Comparison of ENCODE assay signal across 7 mouse cellular contexts in genomic region chr2:26910124-26910993, GRCm38 (mm10). TPM values are rescaled to one million over a fixed set of nuclear protein-coding genes. Genes with fewer than 3 reads are reported as not detected.
DNase-seq lines count a peak whose midpoint lies in the region; ATAC-seq lines count a peak whose summit lies in the region.

Gene Med22 (minus strand): TSS chr2:26910677.
Gene Rpl7a (plus strand): TSS chr2:26910764.

- intact Hi-C loops in gastrocnemius, postnatal 36 days (cut with DNase I), result no loop called here
- intact Hi-C loops in left cerebral cortex, postnatal 25 days (cut with DNase I), result loop anchor here (5.0 to 10.0 kb wide), 3 partner anchors 102 to 466 kb away; partner anchors contain the start of genes Sec16a and Slc2a6

- peak; percentile 100 for DNase-seq in adrenal gland, adult 18-20 months (ENCODE audit: low spot score in 2 of 2)
- DNase-seq in embryo, embryonic 11 days, result peak; percentile 99
- DNase-seq in gastrocnemius, postnatal 36 days, result peak; percentile 100
- peak; percentile 99 to 100 for DNase-seq in left cerebral cortex, postnatal 25 days (ENCODE audit: low spot score in 2 of 2)
- DNase-seq in midbrain, embryonic 10.5 days (ENCODE audit: low spot score), result peak; percentile 98
- DNase-seq in right cerebral cortex, postnatal 4 days, result peak; percentile 100

- H3K4me3 ChIP-seq in intestine, embryonic 15.5 days (replicated peaks), result peak within 1 kb of the TSS; percentile 60
- H3K4me3 ChIP-seq in midbrain, embryonic 10.5 days, result peak within 1 kb of the TSS; percentile 93

- ATAC-seq in intestine, embryonic 15.5 days, result peak; percentile 96

- H3K4me2 ChIP-seq in intestine, embryonic 15.5 days (replicated peaks), result peak within 1 kb of the TSS; percentile 84

- peak within 1 kb of the TSS; percentile 88 for H3K27ac ChIP-seq in intestine, embryonic 15.5 days
- H3K27ac ChIP-seq in midbrain, embryonic 10.5 days (replicated peaks), result peak within 1 kb of the TSS; percentile 98

- no peaks in the 10 kb centered on the region for H3K9me3 ChIP-seq in intestine, embryonic 15.5 days
- H3K9me3 ChIP-seq in midbrain, embryonic 10.5 days (replicated peaks), result no peaks in the 10 kb centered on the region

- no peaks in the 10 kb centered on the region for H3K27me3 ChIP-seq in intestine, embryonic 15.5 days (replicated peaks)
- H3K27me3 ChIP-seq in midbrain, embryonic 10.5 days (ENCODE audit: low read depth, poor library complexity, severe bottlenecking), result no peaks in the 10 kb centered on the region

- 0% methylated on average over 73 of the region's 74 CpGs for WGBS in intestine, embryonic 15.5 days
- under 1% methylated on average over 74 of the region's 74 CpGs for whole genome bisulfite sequencing in midbrain, embryonic 10.5 days

- peak within 1 kb of the TSS; percentile 81 for H3K9ac ChIP-seq in intestine, embryonic 15.5 days

- H3K4me1 ChIP-seq in intestine, embryonic 15.5 days (replicated peaks), result peaks cover 27% of the 10 kb centered on the region
- peaks cover 47% of the 10 kb centered on the region for H3K4me1 ChIP-seq in midbrain, embryonic 10.5 days

- peaks cover 30% of the 10 kb centered on the region for H3K36me3 ChIP-seq in intestine, embryonic 15.5 days
- H3K36me3 ChIP-seq in midbrain, embryonic 10.5 days, result peaks cover 76% of the 10 kb centered on the region

RNA-seq across cellular contexts. Expression of gene Med22, which starts in this region (rescaled TPM):
- total RNA-seq in adrenal gland, adult 18-20 months (2021), result 10 to 100 TPM; 49.6 to 51.7 TPM
- 10 to 100 TPM; 14.4 to 17.2 TPM for total RNA-seq in gastrocnemius, postnatal 36 days (2021)
- polyA plus RNA-seq in intestine, embryonic 15.5 days (2015; fragmentation: Nextera tagmentation; extraction: Ambion mirVana), result 39.0 and 40.6 TPM in 2 replicates
- 10 to 100 TPM; 41.9 to 45.0 TPM for total RNA-seq in left cerebral cortex, postnatal 25 days (2021)
- 122 and 137 TPM in 2 replicates for polyA plus RNA-seq in midbrain, embryonic 10.5 days (2016; fragmentation: Nextera tagmentation; extraction: Ambion mirVana)

RNA-seq across cellular contexts. Expression of gene Rpl7a, which starts in this region (rescaled TPM):
- total RNA-seq in adrenal gland, adult 18-20 months (2021), result 100 to 1,000 TPM; 490 to 502 TPM
- total RNA-seq in gastrocnemius, postnatal 36 days (2021), result 100 to 1,000 TPM; 206 to 267 TPM
- polyA plus RNA-seq in intestine, embryonic 15.5 days (2015; fragmentation: Nextera tagmentation; extraction: Ambion mirVana), result 631 and 647 TPM in 2 replicates
- total RNA-seq in left cerebral cortex, postnatal 25 days (2021), result 100 to 1,000 TPM; 229 to 238 TPM
- 595 and 683 TPM in 2 replicates for polyA plus RNA-seq in midbrain, embryonic 10.5 days (2016; fragmentation: Nextera tagmentation; extraction: Ambion mirVana)

Comparison
In these comparisons a context has a peak if more than half of its experiments do, and no peak if none do; other contexts are left out.
1. Peak in every context shown above with its lines: DNase-seq, ATAC-seq, H3K4me3 ChIP-seq and H3K27ac ChIP-seq.